Mouse (Mus musculus) adrenal gland, adult 18-20 months (tissue): ENCODE data around the gene Sox5. TPM values are rescaled to one million over a fixed set of nuclear protein-coding genes. Genes with fewer than 3 reads are reported as not detected.

Experiments used
- DNase-seq, 2 experiments: peaks; one replicate each; pipeline ENCODE4 v3.0.0; 2021 to 2022; ENCODE audit warnings: low spot score in 2 of 2
- total RNA-seq, 2 experiments: library from RNA; stranded (reverse); gene quantifications; 1 replicate in 1 of 2; 2 replicates in 1 of 2; pipeline ENCODE4 v1.2.3; 2021

The Sox5 gene
- total RNA-seq, 2 experiments from 2014 or later: 10.9 to 16.5 TPM

- DNase-seq: no peak
Measured at GRCm38 (mm10) chr6:144338221-144338620, 443.6 kb downstream of the Sox5 start.

- no peak for DNase-seq
Measured at GRCm38 (mm10) chr6:144337436-144337969, 444.3 kb downstream of the Sox5 start.

- DNase-seq: no peak
Measured at GRCm38 (mm10) chr6:144336789-144337188, 445.0 kb downstream of the Sox5 start.

GRCm38 (mm10) chr6:144333146-144333545 lies 448.6 kb downstream of the Sox5 start:
- no peak for DNase-seq

- no peak for DNase-seq
Measured at GRCm38 (mm10) chr6:144332027-144332426, 449.8 kb downstream of the Sox5 start.

- DNase-seq: no peak
Measured at GRCm38 (mm10) chr6:144329311-144329930, 452.4 kb downstream of the Sox5 start.

- no peak for DNase-seq
Measured at GRCm38 (mm10) chr6:144328779-144329178, 453.0 kb downstream of the Sox5 start.

- no peak for DNase-seq
Measured at GRCm38 (mm10) chr6:144326817-144327216, 455.0 kb downstream of the Sox5 start.

GRCm38 (mm10) chr6:144323372-144323771 lies 458.4 kb downstream of the Sox5 start:
- no peak for DNase-seq

- no peak for DNase-seq
Measured at GRCm38 (mm10) chr6:144322297-144323047, 459.3 kb downstream of the Sox5 start.

GRCm38 (mm10) chr6:144320327-144320726 lies 461.4 kb downstream of the Sox5 start:
- no peak for DNase-seq

GRCm38 (mm10) chr6:144319717-144320116 lies 462.1 kb downstream of the Sox5 start:
- DNase-seq: no peak

- DNase-seq: no peak
Measured at GRCm38 (mm10) chr6:144312781-144313754, 468.7 kb downstream of the Sox5 start.

- no peak for DNase-seq
Measured at GRCm38 (mm10) chr6:144312282-144312780, 469.4 kb downstream of the Sox5 start.

GRCm38 (mm10) chr6:144311754-144312153 lies 470.0 kb downstream of the Sox5 start:
- DNase-seq: no peak

- DNase-seq: no peak
Measured at GRCm38 (mm10) chr6:144309171-144309570, 472.6 kb downstream of the Sox5 start.

- DNase-seq: no peak
Measured at GRCm38 (mm10) chr6:144307551-144308149, 474.1 kb downstream of the Sox5 start.

GRCm38 (mm10) chr6:144302823-144303222 lies 479.0 kb downstream of the Sox5 start:
- DNase-seq: no peak

GRCm38 (mm10) chr6:144301082-144301481 lies 480.7 kb downstream of the Sox5 start:
- no peak for DNase-seq

GRCm38 (mm10) chr6:144299503-144299858 lies 482.3 kb downstream of the Sox5 start:
- DNase-seq: no peak
